Mouse (Mus musculus): ENCODE results near the gene Was.

GRCm38 (mm10) chrX:8096787-8097242 is 6.5 kb upstream of the Was start:
- TF ChIP-seq CTCF (IDR thresholded peaks at IDR 0.05; ENCODE audit: low read depth, low read length) = no peak
- TF ChIP-seq POLR2A (IDR thresholded peaks at IDR 0.05; ENCODE audit: borderline replicate concordance, low read depth, low read length) = no peak
